Mouse (Mus musculus) C2C12 (cell line): ENCODE data around the gene Gm21992.

Experiments
- CEBPB ChIP-seq: IDR thresholded peaks from one replicate; pipeline ENCODE4 v1.6.1; 2011; ENCODE audit warnings: low read depth, mild to moderate bottlenecking, control low read depth, moderate library complexity
- CTCF ChIP-seq: IDR thresholded peaks from one replicate; pipeline ENCODE4 v1.5.1; 2011; ENCODE audit not compliant: control insufficient read depth, insufficient read depth, insufficient read length
- FOSL1 ChIP-seq: IDR thresholded peaks from one replicate; pipeline ENCODE4 v1.8.0; 2011; ENCODE audit warnings: mild to moderate bottlenecking, low read length; ENCODE audit not compliant: poor library complexity, insufficient read depth, severe bottlenecking
- MAX ChIP-seq: IDR thresholded peaks from one replicate; pipeline ENCODE4 v1.6.1; 2011; ENCODE audit warnings: mild to moderate bottlenecking, control low read depth
- MYOD1 ChIP-seq: IDR thresholded peaks from one replicate; pipeline ENCODE4 v1.6.1; 2011; ENCODE audit warnings: low read depth; ENCODE audit not compliant: control insufficient read depth, insufficient read length
- MYOG ChIP-seq: IDR thresholded peaks from one replicate; pipeline ENCODE4 v1.6.1; 2011; ENCODE audit not compliant: control insufficient read depth, insufficient read length; ENCODE audit errors: extremely low read depth
- USF1 ChIP-seq: IDR thresholded peaks from one replicate; pipeline ENCODE4 v1.6.1; 2011; ENCODE audit warnings: low read depth, mild to moderate bottlenecking, control low read depth, moderate library complexity

- no peak for TF ChIP-seq USF1
- TF ChIP-seq CTCF, result no peak
- TF ChIP-seq FOSL1, result no peak
- no peak for TF ChIP-seq MAX
- no peak for TF ChIP-seq MYOD1
- no peak for TF ChIP-seq CEBPB
- TF ChIP-seq MYOG, result no peak
Observed at GRCm38 (mm10) chr19:4744026-4744425, 67.4 kb downstream of the Gm21992 start.
